Mouse (Mus musculus) stomach, embryonic 14.5 days (tissue): Measurements from ENCODE around the gene Ttc33. TPM values are rescaled to one million over a fixed set of nuclear protein-coding genes. Genes with fewer than 3 reads are reported as not detected.
"Not testable (repeated sequence)": the region's sequence is repeated elsewhere in the genome, so short reads cannot be mapped to it uniquely, and the experiment has no call there.

Source experiments
- ATAC-seq: fragments of 200-750 bp; cut with Nextera tagmentation; 2 replicates; pipeline ENCODE4 v1.8.0; 2017; ENCODE audit warnings: low read depth, moderate TSS enrichment; ENCODE audit not compliant: insufficient number of reproducible peaks, insufficient read depth, low FRiP score
- H3K27ac ChIP-seq: fragments of 300-500 bp; sonication (generic); 2 replicates; pipeline ENCODE4 v1.5.1; 2014; ENCODE audit warnings: mild to moderate bottlenecking, low read length, moderate library complexity, mixed read lengths
- H3K27me3 ChIP-seq: fragments of 300-500 bp; sonication (generic); 2 replicates; pipeline ENCODE4 v1.6.1; 2014; ENCODE audit warnings: low read length, control low read depth, mixed read lengths; ENCODE audit not compliant: control insufficient read depth, insufficient read depth
- H3K36me3 ChIP-seq: fragments of 300-500 bp; sonication (generic); 2 replicates; pipeline ENCODE4 v1.6.1; 2014; ENCODE audit warnings: mild to moderate bottlenecking, control low read depth, low read length, moderate library complexity, mixed read lengths; ENCODE audit not compliant: control insufficient read depth, insufficient read depth
- H3K4me1 ChIP-seq: fragments of 300-500 bp; sonication (generic); 2 replicates; pipeline ENCODE4 v1.6.1; 2014; ENCODE audit warnings: low read length, control low read depth, mixed read lengths; ENCODE audit not compliant: control insufficient read depth, insufficient read depth
- H3K4me2 ChIP-seq: fragments of 300-500 bp; sonication (generic); replicated peaks from 2 replicates; pipeline ENCODE4 v1.6.1; 2014; ENCODE audit warnings: low read depth, low read length, control low read depth
- H3K4me3 ChIP-seq: fragments of 300-500 bp; sonication (generic); 2 replicates; pipeline ENCODE4 v1.5.1; 2014; ENCODE audit warnings: low read depth, low read length, control low read depth
- H3K9ac ChIP-seq: fragments of 300-500 bp; sonication (generic); replicated peaks from 2 replicates; pipeline ENCODE4 v1.6.1; 2014; ENCODE audit warnings: low read depth, mild to moderate bottlenecking, control low read depth, low read length, moderate library complexity, mixed read lengths
- H3K9me3 ChIP-seq: fragments of 300-500 bp; sonication (generic); 2 replicates; pipeline ENCODE4 v1.6.1; 2016; ENCODE audit warnings: low read depth, low read length, control low read depth; ENCODE audit not compliant: control insufficient read depth
- WGBS: fragments of 180-500 bp; shearing (Covaris S2); extraction: QIAGEN DNeasy Blood & Tissue Kit; methylation state at CpG from one replicate; pipeline ENCODE4 v1.1.7; 2014; 5-methylcytosine and 5-hydroxymethylcytosine counted together
- polyA plus RNA-seq: library from polyadenylated mRNA; unstranded; fragments of >200 nt; fragmentation: Nextera tagmentation; extraction: Ambion mirVana; gene quantifications from 2 replicates; pipeline ENCODE4 v1.2.1, GENCODE M21; 2014

The Ttc33 gene
- polyA plus RNA-seq, 1 experiment from 2014 or later = 47.6 TPM

- Histone ChIP-seq H3K4me1 (peaks cover 6% of the 10 kb centered on the region; the same call in 1 of the 2 replicates), H3K9me3 (no peaks in the 10 kb centered on the region), H3K4me3 (no peak overlapping the region), H3K27me3 (no peaks in the 10 kb centered on the region), H3K9ac (no peak overlapping the region), H3K27ac (no peak overlapping the region), H3K36me3 (peaks cover 11% of the 10 kb centered on the region; the same call in 1 of the 2 replicates), H3K4me2 (no peak overlapping the region)
- no peak for ATAC-seq
- WGBS = 71% methylated on average over 3 of the region's 3 CpGs
Measured at GRCm38 (mm10) chr15:5193833-5194232, 8.5 kb downstream of the Ttc33 start.

DNA sequence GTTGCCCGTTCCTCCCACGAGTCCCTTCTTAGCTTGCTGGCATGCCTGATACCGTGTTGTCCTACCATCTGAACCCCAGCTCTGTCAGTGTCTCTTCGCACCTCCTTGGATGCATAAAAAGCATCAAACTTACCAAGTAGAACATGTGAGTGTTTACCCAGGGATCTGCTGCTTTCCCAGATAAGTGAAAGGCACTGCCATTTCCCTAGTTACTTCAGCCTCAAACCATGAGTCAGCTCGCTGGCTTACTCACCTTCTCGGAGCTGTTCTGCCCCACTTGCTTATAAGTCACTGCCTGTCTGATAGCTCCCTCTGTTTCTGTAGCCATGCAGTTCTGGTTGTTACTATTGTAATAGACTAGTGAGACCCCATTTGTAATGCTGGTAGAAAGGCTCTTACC lies 9.1 kb downstream of the Ttc33 start:
- WGBS = 85% methylated on average over 6 of the region's 6 CpGs
- Histone ChIP-seq H3K9me3 (no peaks in the 10 kb centered on the region), H3K4me1 (peaks cover 6% of the 10 kb centered on the region; the same call in 1 of the 2 replicates), H3K27me3 (no peaks in the 10 kb centered on the region), H3K27ac (no peak overlapping the region), H3K9ac (no peak overlapping the region), H3K36me3 (peaks cover 11% of the 10 kb centered on the region; the same call in 1 of the 2 replicates), H3K4me3 (no peak overlapping the region), H3K4me2 (no peak overlapping the region)
- ATAC-seq = no peak

- H3K4me2 ChIP-seq = no peak overlapping the region
- H3K27ac ChIP-seq = no peak overlapping the region
- H3K9me3 ChIP-seq = no peaks in the 10 kb centered on the region
- WGBS = 82% methylated on average over 9 of the region's 9 CpGs
- ATAC-seq = no peak
- H3K36me3 ChIP-seq = peaks cover 11% of the 10 kb centered on the region; the same call in 1 of the 2 replicates
- no peaks in the 10 kb centered on the region for H3K27me3 ChIP-seq
- no peak overlapping the region for H3K4me3 ChIP-seq
- H3K9ac ChIP-seq = no peak overlapping the region
- H3K4me1 ChIP-seq = peaks cover 6% of the 10 kb centered on the region; the same call in 1 of the 2 replicates
Measured at GRCm38 (mm10) chr15:5194931-5195330, 9.6 kb downstream of the Ttc33 start.

DNA sequence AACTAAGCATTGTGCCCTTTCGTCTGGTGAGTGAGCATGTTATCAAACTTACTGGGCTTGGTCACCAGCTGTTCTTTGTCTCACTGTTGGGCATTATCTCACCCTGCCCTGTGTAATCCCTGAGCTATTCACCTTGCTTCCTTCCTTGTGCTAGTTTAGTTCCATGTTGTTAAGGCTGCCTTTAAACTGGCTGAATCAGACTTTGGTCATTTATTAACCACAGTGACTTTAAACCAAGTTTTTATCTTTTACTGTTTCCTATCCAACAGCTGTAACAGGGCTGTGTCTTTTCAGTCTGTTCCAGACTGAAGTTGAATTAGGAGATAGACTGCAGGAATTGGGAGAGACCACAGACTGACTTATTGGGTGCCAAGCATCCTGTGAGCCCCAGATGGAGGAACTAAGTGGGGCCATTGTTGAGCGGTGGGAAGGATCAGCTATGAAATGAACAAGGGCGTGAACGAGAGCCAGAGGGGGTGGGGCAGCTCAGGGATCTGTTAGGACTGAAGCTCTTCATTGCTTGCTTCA lies 10.7 kb downstream of the Ttc33 start:
- Histone ChIP-seq H3K4me3 (no peak overlapping the region), H3K27ac (peak overlapping the region; percentile 44; the same call in 1 of the 2 replicates), H3K9me3 (no peaks in the 10 kb centered on the region), H3K4me2 (no peak overlapping the region), H3K9ac (no peak overlapping the region), H3K4me1 (peaks cover 6% of the 10 kb centered on the region; the same call in 1 of the 2 replicates), H3K36me3 (peaks cover 5% of the 10 kb centered on the region; the same call in 1 of the 2 replicates), H3K27me3 (no peaks in the 10 kb centered on the region)
- 41% methylated on average over 4 of the region's 4 CpGs for WGBS
- peak; percentile 85 for ATAC-seq

DNA sequence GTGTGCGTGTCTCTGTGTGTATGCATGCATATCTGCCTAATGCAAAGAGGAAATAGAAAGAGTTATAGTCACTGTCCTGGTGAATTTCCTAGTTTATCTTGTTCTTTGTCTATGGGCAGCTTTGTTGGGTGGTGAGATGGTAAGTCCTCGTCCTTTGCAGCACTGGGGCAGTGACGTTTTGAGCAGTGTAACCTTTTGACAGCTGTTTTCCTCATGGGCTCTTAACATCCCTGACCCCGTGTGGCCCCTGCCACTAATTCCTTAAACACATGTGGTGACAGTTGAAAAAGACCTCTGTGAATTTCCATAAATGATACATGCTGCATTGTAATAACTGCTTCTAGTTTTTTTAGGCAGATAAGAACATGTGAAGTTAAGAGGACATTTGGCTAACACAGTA lies 11.4 kb downstream of the Ttc33 start:
- no peak for ATAC-seq
- Histone ChIP-seq H3K4me2 (no peak overlapping the region), H3K36me3 (no peaks in the 10 kb centered on the region), H3K27me3 (no peaks in the 10 kb centered on the region), H3K4me1 (peaks cover 6% of the 10 kb centered on the region; the same call in 1 of the 2 replicates), H3K4me3 (no peak overlapping the region), H3K27ac (peak overlapping the region; percentile 44; the same call in 1 of the 2 replicates), H3K9ac (no peak overlapping the region), H3K9me3 (no peaks in the 10 kb centered on the region)
- WGBS = 59% methylated on average over 4 of the region's 4 CpGs

GRCm38 (mm10) chr15:5205222-5205621 lies 19.9 kb downstream of the Ttc33 start:
- WGBS = 76% methylated on average over 9 of the region's 9 CpGs
- Histone ChIP-seq H3K27me3 (no peaks in the 10 kb centered on the region), H3K9me3 (no peaks in the 10 kb centered on the region), H3K36me3 (peaks cover 4% of the 10 kb centered on the region; the same call in 1 of the 2 replicates), H3K4me2 (no peak overlapping the region), H3K9ac (no peak overlapping the region), H3K4me1 (no peaks in the 10 kb centered on the region), H3K4me3 (no peak overlapping the region), H3K27ac (no peak overlapping the region)
- no peak for ATAC-seq

DNA sequence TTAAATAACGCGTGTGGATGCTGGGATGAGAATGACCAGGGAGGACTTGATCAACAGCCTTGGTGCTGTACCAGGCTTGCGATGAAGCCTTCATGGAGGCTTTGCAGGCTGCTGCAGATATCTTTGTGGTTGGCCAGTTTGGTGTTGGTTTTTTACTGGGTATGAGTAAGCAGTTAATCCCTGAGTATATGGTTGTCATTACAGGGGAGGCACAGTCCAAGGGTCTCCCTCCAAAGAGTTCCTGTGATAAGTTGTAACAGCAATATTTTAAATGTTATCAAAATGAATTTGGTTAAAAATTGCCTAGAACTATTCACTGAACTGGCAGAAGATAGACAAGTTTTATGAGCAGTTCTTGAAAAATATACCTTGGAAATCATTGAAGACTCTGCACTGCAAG lies 23.8 kb downstream of the Ttc33 start:
- no peak for ATAC-seq
- peaks cover 4% of the 10 kb centered on the region; the same call in 1 of the 2 replicates for H3K36me3 ChIP-seq
- H3K9me3 ChIP-seq = no peaks in the 10 kb centered on the region
- H3K9ac ChIP-seq = no peak overlapping the region
- no peak overlapping the region for H3K27ac ChIP-seq
- 98% methylated on average over 3 of the region's 3 CpGs for WGBS
- H3K27me3 ChIP-seq = no peaks in the 10 kb centered on the region
- no peaks in the 10 kb centered on the region for H3K4me1 ChIP-seq
- H3K4me2 ChIP-seq = no peak overlapping the region
- no peak overlapping the region for H3K4me3 ChIP-seq

DNA sequence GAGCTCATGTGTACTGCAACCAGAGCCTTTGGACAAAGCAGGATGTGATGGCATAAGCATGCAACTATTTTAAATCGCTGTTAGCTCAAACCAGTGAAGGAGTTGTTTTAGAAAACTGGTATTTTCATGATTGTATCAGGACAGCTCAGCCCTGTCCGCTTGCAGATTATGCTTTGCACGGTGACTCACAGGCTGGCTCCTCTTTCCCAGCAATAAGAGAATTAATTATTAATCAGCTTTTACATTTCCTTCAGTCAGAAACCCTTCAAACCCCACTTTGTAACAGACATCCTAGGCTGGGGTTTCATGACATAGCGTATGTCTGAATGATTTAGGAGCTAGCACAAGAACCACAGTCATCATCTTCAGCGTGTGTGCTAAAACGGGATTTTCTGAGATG lies 35.2 kb downstream of the Ttc33 start:
- Histone ChIP-seq H3K4me2 (no peak overlapping the region), H3K27ac (no peak overlapping the region), H3K9ac (no peak overlapping the region), H3K27me3 (no peaks in the 10 kb centered on the region), H3K4me1 (no peaks in the 10 kb centered on the region), H3K36me3 (no peaks in the 10 kb centered on the region), H3K9me3 (no peaks in the 10 kb centered on the region), H3K4me3 (no peak overlapping the region)
- no peak for ATAC-seq
- WGBS = 81% methylated on average over 6 of the region's 6 CpGs

- H3K4me3 ChIP-seq, H3K4me1 ChIP-seq, H3K4me2 ChIP-seq, ATAC-seq, H3K9me3 ChIP-seq, H3K27ac ChIP-seq, H3K36me3 ChIP-seq, H3K9ac ChIP-seq, H3K27me3 ChIP-seq: not testable (repeated sequence)
- 82% methylated on average over 10 of the region's 10 CpGs for WGBS
Measured at GRCm38 (mm10) chr15:5230746-5231145, 45.4 kb downstream of the Ttc33 start.
